Mouse (Mus musculus): Measurements from ENCODE around the gene Aaed1. TPM values are rescaled to one million over a fixed set of nuclear protein-coding genes. Genes with fewer than 3 reads are reported as not detected.

Gene Aaed1
- 15.2 and 15.5 TPM in 2 replicates for polyA plus RNA-seq (2011; ENCODE audit: insufficient read depth, insufficient read length, low read depth, missing spikeins)

GRCm38 (mm10) chr13:64312024-64312915, at the start of gene Aaed1:
TSS of gene Aaed1 (minus strand) at chr13:64312710.
- no peaks in the 10 kb centered on the region for H3K4me1 ChIP-seq (ENCODE audit: control insufficient read depth, insufficient read depth, low read length)
- H3K27ac ChIP-seq (ENCODE audit: insufficient read depth, low read length), result peak within 1 kb of the TSS; percentile 56
- H3K9me3 ChIP-seq (replicated peaks; ENCODE audit: control insufficient read depth, insufficient read depth, low read length, poor library complexity, severe bottlenecking), result no peaks in the 10 kb centered on the region
- H3K27me3 ChIP-seq (ENCODE audit: control insufficient read depth, insufficient read depth, low read length, poor library complexity, severe bottlenecking), result no peaks in the 10 kb centered on the region
- H3K4me3 ChIP-seq (ENCODE audit: low read depth, low read length), result peak within 1 kb of the TSS; percentile 98
- H3K9ac ChIP-seq (ENCODE audit: low read depth, poor library complexity, severe bottlenecking), result peak within 1 kb of the TSS; percentile 94
- H3K36me3 ChIP-seq (ENCODE audit: control insufficient read depth, insufficient read depth, low read length, poor library complexity, severe bottlenecking), result no peaks in the 10 kb centered on the region
- TF ChIP-seq EP300 (IDR thresholded peaks at IDR 0.05; ENCODE audit: insufficient read depth, low read depth, low read length) (no peak), CTCF (IDR thresholded peaks at IDR 0.05; ENCODE audit: low read depth, low read length) (peak; percentile 24), POLR2A (IDR thresholded peaks at IDR 0.05; ENCODE audit: insufficient read depth, low read length) (peak; percentile 13)

GRCm38 (mm10) chr13:64362139-64362538, 49.6 kb upstream of the Aaed1 start:
- H3K4me3 ChIP-seq (ENCODE audit: low read depth, low read length), result no peak overlapping the region
- no peaks in the 10 kb centered on the region for H3K9me3 ChIP-seq (replicated peaks; ENCODE audit: control insufficient read depth, insufficient read depth, low read length, poor library complexity, severe bottlenecking)
- H3K27me3 ChIP-seq (ENCODE audit: control insufficient read depth, insufficient read depth, low read length, poor library complexity, severe bottlenecking), result no peaks in the 10 kb centered on the region
- H3K36me3 ChIP-seq (ENCODE audit: control insufficient read depth, insufficient read depth, low read length, poor library complexity, severe bottlenecking), result peaks cover 39% of the 10 kb centered on the region
- TF ChIP-seq POLR2A (IDR thresholded peaks at IDR 0.05; ENCODE audit: insufficient read depth, low read length) (no peak), CTCF (IDR thresholded peaks at IDR 0.05; ENCODE audit: low read depth, low read length) (no peak), EP300 (IDR thresholded peaks at IDR 0.05; ENCODE audit: insufficient read depth, low read depth, low read length) (no peak)
- no peak overlapping the region for H3K27ac ChIP-seq (ENCODE audit: insufficient read depth, low read length)
- no peak overlapping the region for H3K9ac ChIP-seq (ENCODE audit: low read depth, poor library complexity, severe bottlenecking)
- H3K4me1 ChIP-seq (ENCODE audit: control insufficient read depth, insufficient read depth, low read length), result no peaks in the 10 kb centered on the region

GRCm38 (mm10) chr13:64361020-64361419, 48.5 kb upstream of the Aaed1 start:
- no peak overlapping the region for H3K27ac ChIP-seq (ENCODE audit: insufficient read depth, low read length)
- TF ChIP-seq CTCF (IDR thresholded peaks at IDR 0.05; ENCODE audit: low read depth, low read length), result no peak
- no peak for TF ChIP-seq EP300 (IDR thresholded peaks at IDR 0.05; ENCODE audit: insufficient read depth, low read depth, low read length)
- no peak for TF ChIP-seq POLR2A (IDR thresholded peaks at IDR 0.05; ENCODE audit: insufficient read depth, low read length)

GRCm38 (mm10) chr13:64359702-64360101, 47.2 kb upstream of the Aaed1 start:
- TF ChIP-seq EP300 (IDR thresholded peaks at IDR 0.05; ENCODE audit: insufficient read depth, low read depth, low read length) (no peak), POLR2A (IDR thresholded peaks at IDR 0.05; ENCODE audit: insufficient read depth, low read length) (no peak), CTCF (IDR thresholded peaks at IDR 0.05; ENCODE audit: low read depth, low read length) (no peak)
- Histone ChIP-seq H3K4me3 (ENCODE audit: low read depth, low read length) (no peak overlapping the region), H3K36me3 (ENCODE audit: control insufficient read depth, insufficient read depth, low read length, poor library complexity, severe bottlenecking) (peaks cover 15% of the 10 kb centered on the region), H3K27ac (ENCODE audit: insufficient read depth, low read length) (no peak overlapping the region), H3K4me1 (ENCODE audit: control insufficient read depth, insufficient read depth, low read length) (no peaks in the 10 kb centered on the region), H3K9ac (ENCODE audit: low read depth, poor library complexity, severe bottlenecking) (no peak overlapping the region), H3K9me3 (replicated peaks; ENCODE audit: control insufficient read depth, insufficient read depth, low read length, poor library complexity, severe bottlenecking) (no peaks in the 10 kb centered on the region), H3K27me3 (ENCODE audit: control insufficient read depth, insufficient read depth, low read length, poor library complexity, severe bottlenecking) (no peaks in the 10 kb centered on the region)

More at GRCm38 (mm10) chr13:64361020-64361419, 48.5 kb upstream of the Aaed1 start:
- Histone ChIP-seq H3K4me3 (ENCODE audit: low read depth, low read length) (no peak overlapping the region), H3K36me3 (ENCODE audit: control insufficient read depth, insufficient read depth, low read length, poor library complexity, severe bottlenecking) (peaks cover 28% of the 10 kb centered on the region), H3K9me3 (replicated peaks; ENCODE audit: control insufficient read depth, insufficient read depth, low read length, poor library complexity, severe bottlenecking) (no peaks in the 10 kb centered on the region), H3K27me3 (ENCODE audit: control insufficient read depth, insufficient read depth, low read length, poor library complexity, severe bottlenecking) (no peaks in the 10 kb centered on the region), H3K9ac (ENCODE audit: low read depth, poor library complexity, severe bottlenecking) (no peak overlapping the region), H3K4me1 (ENCODE audit: control insufficient read depth, insufficient read depth, low read length) (no peaks in the 10 kb centered on the region)

GRCm38 (mm10) chr13:64358476-64358875, 46.0 kb upstream of the Aaed1 start:
- Histone ChIP-seq H3K9me3 (replicated peaks; ENCODE audit: control insufficient read depth, insufficient read depth, low read length, poor library complexity, severe bottlenecking) (no peaks in the 10 kb centered on the region), H3K27me3 (ENCODE audit: control insufficient read depth, insufficient read depth, low read length, poor library complexity, severe bottlenecking) (no peaks in the 10 kb centered on the region), H3K36me3 (ENCODE audit: control insufficient read depth, insufficient read depth, low read length, poor library complexity, severe bottlenecking) (peaks cover 5% of the 10 kb centered on the region), H3K9ac (ENCODE audit: low read depth, poor library complexity, severe bottlenecking) (no peak overlapping the region), H3K27ac (ENCODE audit: insufficient read depth, low read length) (no peak overlapping the region), H3K4me3 (ENCODE audit: low read depth, low read length) (no peak overlapping the region), H3K4me1 (ENCODE audit: control insufficient read depth, insufficient read depth, low read length) (no peaks in the 10 kb centered on the region)
- no peak for TF ChIP-seq POLR2A (IDR thresholded peaks at IDR 0.05; ENCODE audit: insufficient read depth, low read length)
- no peak for TF ChIP-seq EP300 (IDR thresholded peaks at IDR 0.05; ENCODE audit: insufficient read depth, low read depth, low read length)
- no peak for TF ChIP-seq CTCF (IDR thresholded peaks at IDR 0.05; ENCODE audit: low read depth, low read length)

GRCm38 (mm10) chr13:64357389-64357788, 44.9 kb upstream of the Aaed1 start:
- Histone ChIP-seq H3K4me3 (ENCODE audit: low read depth, low read length) (no peak overlapping the region), H3K36me3 (ENCODE audit: control insufficient read depth, insufficient read depth, low read length, poor library complexity, severe bottlenecking) (no peaks in the 10 kb centered on the region)
- TF ChIP-seq CTCF (IDR thresholded peaks at IDR 0.05; ENCODE audit: low read depth, low read length) (no peak), EP300 (IDR thresholded peaks at IDR 0.05; ENCODE audit: insufficient read depth, low read depth, low read length) (no peak), POLR2A (IDR thresholded peaks at IDR 0.05; ENCODE audit: insufficient read depth, low read length) (no peak)

More at GRCm38 (mm10) chr13:64357389-64357788, 44.9 kb upstream of the Aaed1 start:
- no peaks in the 10 kb centered on the region for H3K4me1 ChIP-seq (ENCODE audit: control insufficient read depth, insufficient read depth, low read length)
- no peak overlapping the region for H3K9ac ChIP-seq (ENCODE audit: low read depth, poor library complexity, severe bottlenecking)
- H3K27me3 ChIP-seq (ENCODE audit: control insufficient read depth, insufficient read depth, low read length, poor library complexity, severe bottlenecking), result no peaks in the 10 kb centered on the region
- H3K27ac ChIP-seq (ENCODE audit: insufficient read depth, low read length), result no peak overlapping the region
- H3K9me3 ChIP-seq (replicated peaks; ENCODE audit: control insufficient read depth, insufficient read depth, low read length, poor library complexity, severe bottlenecking), result no peaks in the 10 kb centered on the region
